Mouse (Mus musculus): ENCODE measurements at regions not wholly inside any gene's neighbourhood (a gene's known extent, or its start where the extent isn't known, plus 50 kb on each side); places are given as distances from the start of the nearest gene placed in this dataset.

- DNase-seq: no peak
Observed at GRCm38 (mm10) chr10:70738686-70739085, 82.9 kb upstream of the Phyhipl start.

DNA sequence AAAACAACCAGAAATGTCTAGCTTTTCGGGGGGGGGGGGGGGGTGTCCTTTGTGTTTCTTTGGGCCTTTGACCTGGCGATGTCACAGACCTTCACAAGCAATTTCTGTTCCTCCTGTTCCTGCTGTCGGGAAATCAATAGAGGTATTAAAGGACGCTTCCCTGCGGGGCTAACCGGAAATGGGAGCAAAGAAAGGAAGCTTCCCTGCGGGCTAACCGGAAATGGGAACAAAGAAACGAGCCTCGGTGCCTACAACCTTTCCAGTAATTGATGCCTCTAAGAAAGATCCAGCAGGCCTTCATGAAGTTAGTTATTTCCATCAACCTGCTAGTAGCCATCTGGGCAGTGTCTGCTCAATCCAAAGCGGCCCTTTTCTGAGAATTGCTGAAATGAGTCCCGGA is 78.2 kb upstream of the Phyhipl start:
- no peak for DNase-seq

DNA sequence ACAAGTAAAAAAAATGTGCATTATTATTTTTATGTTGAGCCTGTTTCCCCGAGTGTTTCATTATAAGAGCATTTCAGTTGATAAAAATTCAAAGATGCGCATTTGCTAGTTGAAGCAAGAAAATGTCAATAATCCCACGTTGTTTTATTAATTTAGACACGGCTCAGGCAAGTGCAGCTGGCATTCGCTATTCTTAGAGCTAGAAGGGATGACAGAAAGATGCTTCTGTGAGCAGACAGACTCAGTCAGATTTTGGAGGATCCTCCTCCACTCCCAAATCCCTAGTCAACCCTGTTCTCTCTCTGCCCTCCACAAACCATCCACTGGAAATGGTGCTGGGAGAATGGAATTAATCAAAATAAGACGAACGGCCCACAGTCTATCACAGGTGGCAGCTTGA is 77.7 kb upstream of the Phyhipl start:
- no peak for DNase-seq

GRCm38 (mm10) chr10:70725091-70725490 is 69.3 kb upstream of the Phyhipl start:
- DNase-seq: no peak

- no peak for DNase-seq
Observed at GRCm38 (mm10) chr10:70722783-70723182, 67.0 kb upstream of the Phyhipl start.

DNA sequence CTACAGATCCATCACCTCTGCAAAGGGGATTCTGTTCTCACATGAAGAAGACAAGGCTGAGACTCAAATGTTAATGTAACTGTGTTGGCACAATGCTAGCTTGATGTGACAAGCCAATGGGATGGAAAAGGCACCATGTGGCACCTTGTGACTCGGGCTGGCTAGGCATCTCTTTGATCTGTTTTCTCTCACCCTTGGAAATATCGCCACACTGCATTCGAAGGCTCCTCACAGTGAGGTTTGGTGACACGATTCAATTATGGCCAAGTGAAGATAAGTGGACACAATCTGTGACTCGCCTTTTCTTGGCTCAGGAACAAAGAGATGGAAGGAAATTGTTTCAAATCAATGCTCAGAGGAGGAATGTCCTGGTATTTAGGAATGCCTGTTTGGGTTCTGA is 66.6 kb upstream of the Phyhipl start:
- DNase-seq: no peak

GRCm38 (mm10) chr10:70717464-70717863 is 61.7 kb upstream of the Phyhipl start:
- DNase-seq: no peak

DNA sequence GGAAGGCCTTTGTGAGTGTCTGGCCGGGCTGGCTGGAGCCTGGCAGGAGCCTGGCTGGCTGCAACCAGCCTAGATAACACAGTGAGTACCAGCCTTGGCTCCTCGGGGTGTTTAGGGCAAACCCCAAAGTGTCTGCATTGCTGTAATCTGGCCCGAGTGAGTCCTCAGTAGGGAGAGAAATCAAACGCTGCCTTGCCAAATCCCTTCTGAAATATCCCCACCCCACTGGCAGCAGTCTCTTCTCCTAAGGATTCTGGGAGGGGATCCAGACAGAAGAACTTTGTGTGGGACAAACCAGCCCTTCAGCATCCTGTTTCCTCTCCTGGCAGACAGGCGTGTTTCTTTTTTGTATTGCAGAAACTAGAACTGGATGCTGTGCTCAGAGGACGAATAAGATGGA is 61.3 kb upstream of the Phyhipl start:
- DNase-seq: peak; percentile 72

GRCm38 (mm10) chr10:70713306-70713705 is 57.5 kb upstream of the Phyhipl start:
- peak; percentile 39 for DNase-seq

DNA sequence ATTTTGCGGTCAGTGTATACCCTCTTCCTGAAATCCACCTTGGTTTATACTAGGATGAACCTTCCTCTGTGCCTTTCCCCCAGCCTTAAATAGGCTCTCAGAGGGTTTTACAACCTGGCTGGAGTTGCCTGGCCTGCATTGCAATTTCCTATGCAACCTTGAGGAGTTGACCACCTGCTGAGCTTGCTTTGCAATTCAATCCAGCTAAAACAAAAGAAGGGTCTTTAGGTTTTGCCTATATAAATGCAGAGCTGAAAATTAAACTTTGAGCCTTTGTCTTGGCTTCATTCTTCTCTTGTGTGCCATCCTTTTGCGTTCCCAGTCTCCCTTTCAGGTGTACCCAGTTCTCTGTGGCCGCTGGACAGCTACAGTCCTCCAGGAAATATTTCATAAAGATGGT is 53.0 kb upstream of the Phyhipl start:
- DNase-seq: no peak
